Mouse (Mus musculus): ENCODE data around the gene 3110082I17Rik. TPM values are rescaled to one million over a fixed set of nuclear protein-coding genes. Genes with fewer than 3 reads are reported as not detected.

The 3110082I17Rik gene
- polyA plus RNA-seq, 1 experiment, result 16.4 TPM

DNA sequence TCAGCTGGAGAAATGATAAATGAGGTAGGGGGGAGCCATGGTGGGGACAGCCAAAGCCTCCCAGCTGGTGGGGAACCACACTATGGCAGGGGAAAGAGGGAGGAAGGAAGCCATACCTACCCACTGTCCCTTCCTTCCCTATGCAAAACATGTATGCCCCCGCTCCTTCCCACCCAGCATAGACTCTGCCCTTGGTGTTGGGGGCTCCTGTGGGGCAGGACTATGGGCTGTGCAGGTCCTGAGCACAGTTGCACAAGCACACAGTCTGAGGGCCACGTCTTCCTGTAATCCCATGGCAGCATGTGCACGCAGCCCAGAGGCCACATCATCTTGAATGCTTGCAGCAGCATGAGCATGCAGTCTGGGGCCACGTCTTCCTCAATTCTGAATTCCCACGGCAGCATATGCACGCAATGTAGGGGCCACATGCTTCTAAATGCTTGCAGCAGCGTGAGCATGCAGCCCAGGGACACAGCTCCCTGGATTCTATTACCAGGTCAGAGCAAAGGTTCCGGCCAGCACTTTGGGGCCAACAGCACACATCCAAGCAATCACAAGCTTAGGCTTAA is 56.6 kb downstream of the 3110082I17Rik start:
- Histone ChIP-seq H3K27ac (ENCODE audit: insufficient read depth, low read depth, low read length) (peak overlapping the region; percentile 68), H3K4me1 (ENCODE audit: control insufficient read depth, insufficient read depth, low read length) (peaks cover 27% of the 10 kb centered on the region)

DNA sequence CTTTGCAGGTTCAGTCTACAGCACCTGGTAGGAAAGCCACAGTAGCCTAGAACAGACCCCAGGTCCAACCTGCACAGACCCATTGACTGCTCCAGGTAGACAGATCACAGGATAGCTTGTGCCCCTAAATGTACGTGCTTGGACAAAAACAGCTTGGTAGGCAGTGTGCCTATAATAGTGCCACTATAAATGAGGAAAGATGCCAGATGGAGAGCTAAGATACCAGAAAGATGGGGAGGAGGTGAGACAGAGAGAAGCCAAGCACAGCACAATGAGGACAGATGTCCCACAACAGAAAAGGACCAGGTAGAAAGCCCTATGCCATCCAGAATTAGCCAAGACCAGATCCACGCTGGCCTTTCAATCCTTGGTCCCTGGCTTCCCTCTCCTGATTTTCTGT is 58.2 kb downstream of the 3110082I17Rik start:
- TF ChIP-seq POLR2A (IDR thresholded peaks at IDR 0.05; ENCODE audit: borderline replicate concordance, low read depth, low read length) (no peak), CTCF (IDR thresholded peaks at IDR 0.05; ENCODE audit: low read depth, low read length) (no peak)
- Histone ChIP-seq H3K4me1 (ENCODE audit: control insufficient read depth, insufficient read depth, low read length) (peaks cover 42% of the 10 kb centered on the region), H3K4me3 (ENCODE audit: insufficient read depth, low read length) (no peak overlapping the region), H3K27ac (ENCODE audit: insufficient read depth, low read depth, low read length) (no peak overlapping the region)

More for the DNA sequence above, 56.6 kb downstream of the 3110082I17Rik start:
- TF ChIP-seq POLR2A (IDR thresholded peaks at IDR 0.05; ENCODE audit: borderline replicate concordance, low read depth, low read length) (no peak), CTCF (IDR thresholded peaks at IDR 0.05; ENCODE audit: low read depth, low read length) (no peak)
- H3K4me3 ChIP-seq (ENCODE audit: insufficient read depth, low read length), result peak overlapping the region; percentile 63

DNA sequence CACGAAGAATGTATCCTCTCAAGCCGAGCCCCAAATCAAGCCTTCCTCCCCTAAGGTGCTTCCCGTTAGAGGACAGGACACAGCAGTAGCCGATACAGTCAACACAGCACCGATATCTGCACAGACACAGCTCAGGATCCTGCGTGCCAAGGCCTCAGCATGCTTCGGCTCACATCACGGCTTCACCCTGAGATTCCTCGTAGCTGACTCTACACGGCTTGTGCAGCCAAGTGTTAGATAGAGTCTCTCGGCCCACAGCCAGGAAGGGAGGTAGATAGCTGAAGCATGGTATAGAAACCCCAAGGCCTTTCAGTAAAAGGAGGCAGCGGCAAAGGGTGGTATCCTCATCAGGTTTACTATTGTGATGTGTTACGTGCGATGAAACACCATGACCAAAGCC is 60.3 kb downstream of the 3110082I17Rik start:
- no peak overlapping the region for H3K27ac ChIP-seq (ENCODE audit: insufficient read depth, low read depth, low read length)
- peaks cover 40% of the 10 kb centered on the region for H3K4me1 ChIP-seq (ENCODE audit: control insufficient read depth, insufficient read depth, low read length)
- H3K4me3 ChIP-seq (ENCODE audit: insufficient read depth, low read length), result no peak overlapping the region
- TF ChIP-seq POLR2A (IDR thresholded peaks at IDR 0.05; ENCODE audit: borderline replicate concordance, low read depth, low read length), result no peak
- TF ChIP-seq CTCF (IDR thresholded peaks at IDR 0.05; ENCODE audit: low read depth, low read length), result no peak

DNA sequence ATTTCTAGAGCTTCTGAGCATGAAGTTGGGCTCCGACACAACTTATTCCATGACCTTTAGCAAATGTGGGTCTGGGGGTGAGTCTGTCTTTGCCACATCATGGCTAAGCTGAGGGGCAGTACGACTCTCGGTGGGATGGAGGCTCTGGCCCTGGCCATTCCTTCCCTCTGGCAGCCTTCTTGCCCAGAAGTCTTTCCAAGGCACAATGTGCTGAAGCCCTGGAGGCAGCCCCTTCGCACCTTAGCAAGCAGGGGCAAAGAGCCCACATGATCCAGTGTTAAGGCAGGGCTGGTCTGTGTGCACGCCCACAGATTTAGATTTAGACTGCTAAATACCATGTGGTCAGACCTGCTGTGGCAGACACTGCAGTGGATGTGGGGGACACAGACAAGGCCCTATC is 61.5 kb downstream of the 3110082I17Rik start:
- no peak overlapping the region for H3K4me3 ChIP-seq (ENCODE audit: insufficient read depth, low read length)
- peaks cover 31% of the 10 kb centered on the region for H3K4me1 ChIP-seq (ENCODE audit: control insufficient read depth, insufficient read depth, low read length)
- H3K27ac ChIP-seq (ENCODE audit: insufficient read depth, low read depth, low read length), result no peak overlapping the region
- TF ChIP-seq POLR2A (IDR thresholded peaks at IDR 0.05; ENCODE audit: borderline replicate concordance, low read depth, low read length), result no peak
- no peak for TF ChIP-seq CTCF (IDR thresholded peaks at IDR 0.05; ENCODE audit: low read depth, low read length)

DNA sequence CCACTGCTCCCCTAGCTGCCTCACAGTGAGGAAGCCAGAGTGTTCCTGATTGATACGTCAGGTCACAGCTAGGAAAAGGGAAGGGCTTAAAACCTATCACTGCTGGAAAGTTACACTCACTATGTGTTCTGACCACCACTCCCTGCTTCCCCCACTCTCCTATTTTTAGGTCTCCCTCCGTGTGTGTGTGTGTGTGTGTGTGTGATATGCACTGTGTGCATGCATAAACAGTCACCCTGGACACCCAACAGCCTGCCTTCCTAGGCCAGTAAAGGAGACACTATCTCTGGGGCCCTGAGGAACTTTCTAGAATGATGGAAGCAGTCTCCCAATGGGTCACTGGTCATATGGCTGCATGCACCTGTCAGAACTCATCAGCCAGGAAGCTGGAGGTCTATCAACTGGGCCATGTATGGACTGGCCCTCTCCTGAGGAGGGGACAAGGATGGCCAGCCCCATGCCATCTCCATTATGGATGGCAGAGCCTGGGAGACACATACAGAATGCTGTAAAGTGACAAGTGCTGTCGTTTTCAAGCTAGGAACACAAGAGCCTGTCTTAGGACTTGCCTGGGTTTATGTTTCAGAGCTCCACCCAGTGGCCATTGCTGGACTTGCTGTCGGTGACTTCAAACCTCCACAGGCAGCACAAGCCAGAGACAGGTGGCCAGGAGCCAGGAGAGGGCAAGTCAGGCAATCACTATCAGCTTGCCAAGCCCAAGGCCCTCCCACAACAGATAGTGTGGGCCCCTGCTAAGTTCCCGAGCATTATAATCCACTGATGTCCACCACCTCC is 62.2 kb downstream of the 3110082I17Rik start:
- Histone ChIP-seq H3K4me3 (ENCODE audit: insufficient read depth, low read length) (no peak overlapping the region), H3K4me1 (ENCODE audit: control insufficient read depth, insufficient read depth, low read length) (peaks cover 26% of the 10 kb centered on the region), H3K27ac (ENCODE audit: insufficient read depth, low read depth, low read length) (peak overlapping the region; percentile 12)
- TF ChIP-seq POLR2A (IDR thresholded peaks at IDR 0.05; ENCODE audit: borderline replicate concordance, low read depth, low read length), result no peak
- peak; percentile 39 for TF ChIP-seq CTCF (IDR thresholded peaks at IDR 0.05; ENCODE audit: low read depth, low read length)

DNA sequence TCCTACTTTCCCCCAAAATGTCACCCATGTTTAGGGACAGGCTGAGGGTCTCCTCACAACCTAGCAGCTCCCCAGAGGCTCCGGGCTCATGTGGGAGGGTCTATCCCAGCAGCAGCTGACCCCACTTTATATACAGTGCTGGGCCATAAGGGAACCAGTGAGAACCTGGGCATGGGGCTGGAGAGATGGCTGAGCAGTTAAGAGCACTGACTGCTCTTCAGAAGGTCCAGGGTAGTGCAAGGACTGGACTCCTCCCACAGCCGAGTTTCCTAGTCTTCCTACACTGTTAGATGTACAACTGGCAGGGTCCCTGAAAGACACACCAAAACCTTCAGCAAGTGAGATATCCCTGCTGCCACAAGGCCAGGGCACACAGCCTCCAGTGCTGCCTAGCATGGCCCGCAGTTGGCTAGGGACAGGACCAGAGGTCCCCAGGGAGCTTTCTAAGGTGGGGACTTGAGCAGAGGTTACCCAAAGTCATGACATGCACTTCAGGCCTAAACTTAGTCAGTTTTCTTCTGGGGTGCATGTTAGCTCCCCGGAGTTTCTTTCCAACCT is 62.9 kb downstream of the 3110082I17Rik start:
- Histone ChIP-seq H3K4me3 (ENCODE audit: insufficient read depth, low read length) (no peak overlapping the region), H3K27ac (ENCODE audit: insufficient read depth, low read depth, low read length) (peak overlapping the region; percentile 12; the same call in 1 of the 2 replicates), H3K4me1 (ENCODE audit: control insufficient read depth, insufficient read depth, low read length) (peaks cover 19% of the 10 kb centered on the region)
- no peak for TF ChIP-seq POLR2A (IDR thresholded peaks at IDR 0.05; ENCODE audit: borderline replicate concordance, low read depth, low read length)
- TF ChIP-seq CTCF (IDR thresholded peaks at IDR 0.05; ENCODE audit: low read depth, low read length), result no peak

DNA sequence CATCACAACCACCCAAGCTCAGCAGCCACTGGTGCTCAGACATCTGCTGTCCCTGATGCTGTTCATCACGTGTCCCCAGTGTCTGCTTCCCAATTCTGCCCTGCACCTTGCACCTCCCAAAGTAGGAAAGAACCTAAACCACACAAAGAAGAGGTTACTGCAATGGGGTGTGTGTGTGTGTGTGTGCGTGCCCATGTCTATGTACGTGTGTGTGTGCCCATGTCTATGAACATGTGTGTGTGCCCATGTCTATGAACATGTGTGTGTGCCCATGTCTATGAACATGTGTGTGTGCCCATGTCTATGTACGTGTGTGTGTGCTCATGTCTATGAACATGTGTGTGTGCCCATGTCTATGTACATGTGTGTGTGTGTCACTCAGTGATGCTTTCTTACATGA is 64.8 kb downstream of the 3110082I17Rik start:
- H3K27ac ChIP-seq (ENCODE audit: insufficient read depth, low read depth, low read length), result no peak overlapping the region
- peaks cover 16% of the 10 kb centered on the region for H3K4me1 ChIP-seq (ENCODE audit: control insufficient read depth, insufficient read depth, low read length)
- TF ChIP-seq POLR2A (IDR thresholded peaks at IDR 0.05; ENCODE audit: borderline replicate concordance, low read depth, low read length) (no peak), CTCF (IDR thresholded peaks at IDR 0.05; ENCODE audit: low read depth, low read length) (no peak)
- no peak overlapping the region for H3K4me3 ChIP-seq (ENCODE audit: insufficient read depth, low read length)

DNA sequence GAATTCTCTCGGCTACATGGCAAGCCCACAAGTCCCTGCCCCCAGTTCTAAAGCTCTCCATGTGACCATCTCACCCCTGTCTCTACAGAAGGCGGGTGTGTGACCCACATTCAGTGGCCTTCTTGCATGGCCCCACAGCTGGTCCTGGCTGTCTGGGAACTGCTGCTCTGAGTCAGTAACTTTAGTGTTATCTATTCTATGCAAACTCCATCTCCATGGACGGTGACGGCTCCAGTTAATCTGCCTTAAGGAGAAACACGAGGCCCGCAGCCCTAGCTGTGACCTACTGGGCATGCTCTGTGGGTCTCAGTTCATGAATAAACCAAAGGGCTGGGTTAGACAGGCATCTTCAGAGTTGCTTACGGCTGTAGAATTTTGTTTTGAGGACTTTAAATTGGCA is 65.9 kb downstream of the 3110082I17Rik start:
- H3K27ac ChIP-seq (ENCODE audit: insufficient read depth, low read depth, low read length), result no peak overlapping the region
- H3K4me1 ChIP-seq (ENCODE audit: control insufficient read depth, insufficient read depth, low read length), result peaks cover 21% of the 10 kb centered on the region
- no peak for TF ChIP-seq CTCF (IDR thresholded peaks at IDR 0.05; ENCODE audit: low read depth, low read length)
- H3K4me3 ChIP-seq (ENCODE audit: insufficient read depth, low read length), result no peak overlapping the region

DNA sequence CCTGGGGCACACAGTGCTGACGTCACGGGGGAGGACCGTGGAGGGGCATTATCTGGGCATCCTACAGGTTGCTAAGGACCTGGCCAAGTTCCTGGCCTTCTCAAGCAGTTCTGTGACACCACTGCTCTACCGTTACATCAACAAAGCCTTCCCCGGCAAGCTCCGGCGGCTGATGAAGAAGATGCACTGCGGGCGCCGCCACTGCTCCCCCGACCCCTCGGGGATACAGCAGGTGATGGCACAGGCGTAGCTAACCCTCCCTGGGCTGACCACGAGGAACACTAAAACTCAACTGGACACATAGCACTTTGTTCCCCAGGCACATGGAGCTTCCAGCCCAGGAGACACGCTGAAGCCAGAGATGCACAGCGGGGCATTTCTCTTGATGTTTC is 67.1 kb downstream of the 3110082I17Rik start:
- Histone ChIP-seq H3K27ac (ENCODE audit: insufficient read depth, low read depth, low read length) (no peak overlapping the region), H3K4me1 (ENCODE audit: control insufficient read depth, insufficient read depth, low read length) (peaks cover 28% of the 10 kb centered on the region), H3K4me3 (ENCODE audit: insufficient read depth, low read length) (no peak overlapping the region)
- TF ChIP-seq CTCF (IDR thresholded peaks at IDR 0.05; ENCODE audit: low read depth, low read length), result no peak
- no peak for TF ChIP-seq POLR2A (IDR thresholded peaks at IDR 0.05; ENCODE audit: borderline replicate concordance, low read depth, low read length)
